Mouse (Mus musculus): Measurements from ENCODE around the gene Cachd1. TPM values are rescaled to one million over a fixed set of nuclear protein-coding genes. Genes with fewer than 3 reads are reported as not detected.

Gene Cachd1
- polyA plus RNA-seq, 1 experiment from 2014 or later: 24.5 TPM

GRCm38 (mm10) chr4:100886743-100887416 lies 110.4 kb downstream of the Cachd1 start:
- no peak for DNase-seq (ENCODE audit: low spot score)
- Histone ChIP-seq H3K4me3 (0 out of 2 replicates have a peak overlapping the region, but pooled peaks have one; percentile 34), H3K4me1 (peaks cover 51% of the 10 kb centered on the region)

GRCm38 (mm10) chr4:100890106-100890970 lies 113.9 kb downstream of the Cachd1 start:
- Histone ChIP-seq H3K36me3 (replicated peaks) (no peaks in the 10 kb centered on the region), H3K4me1 (peaks cover 45% of the 10 kb centered on the region), H3K4me3 (no peak overlapping the region), H3K27ac (replicated peaks) (no peak overlapping the region), H3K27me3 (replicated peaks; ENCODE audit: low read depth, poor library complexity, severe bottlenecking) (no peaks in the 10 kb centered on the region), H3K9me3 (no peaks in the 10 kb centered on the region)
- 46% methylated on average over 7 of the region's 7 CpGs for WGBS
- DNase-seq (ENCODE audit: low spot score): no peak

More at GRCm38 (mm10) chr4:100886743-100887416, 110.4 kb downstream of the Cachd1 start:
- Histone ChIP-seq H3K9me3 (no peaks in the 10 kb centered on the region), H3K27ac (replicated peaks) (peak overlapping the region; percentile 81), H3K27me3 (replicated peaks; ENCODE audit: low read depth, poor library complexity, severe bottlenecking) (no peaks in the 10 kb centered on the region), H3K36me3 (replicated peaks) (peaks cover 5% of the 10 kb centered on the region)
- 91% methylated on average over 8 of the region's 8 CpGs for WGBS

DNA sequence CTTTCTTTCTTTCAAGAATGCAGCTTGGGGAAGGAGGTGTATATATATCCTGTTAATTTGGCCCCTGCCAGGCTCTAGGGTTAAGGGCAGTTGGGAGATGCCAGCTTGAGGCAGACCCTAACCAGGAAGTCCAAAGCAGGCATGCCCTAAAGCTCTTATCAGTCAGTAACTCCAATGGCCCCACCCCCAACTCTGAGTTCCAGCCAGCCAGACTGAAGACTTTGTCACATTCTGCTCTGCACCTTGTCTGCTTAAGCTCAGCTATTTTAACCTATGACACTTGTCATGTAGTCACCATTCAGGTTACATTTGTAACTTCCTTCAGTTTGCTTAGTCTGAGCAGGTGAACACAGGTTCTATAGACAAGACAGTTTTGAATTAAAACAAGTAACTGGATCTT lies 117.3 kb downstream of the Cachd1 start:
- H3K4me1 ChIP-seq: peaks cover 21% of the 10 kb centered on the region
- no peak overlapping the region for H3K4me3 ChIP-seq
- DNase-seq (ENCODE audit: low spot score): no peak
- H3K36me3 ChIP-seq (replicated peaks): peaks cover 10% of the 10 kb centered on the region
- H3K27ac ChIP-seq (replicated peaks): no peak overlapping the region
- H3K27me3 ChIP-seq (replicated peaks; ENCODE audit: low read depth, poor library complexity, severe bottlenecking): no peaks in the 10 kb centered on the region
- no peaks in the 10 kb centered on the region for H3K9me3 ChIP-seq

- H3K4me3 ChIP-seq: no peak overlapping the region
- no peaks in the 10 kb centered on the region for H3K9me3 ChIP-seq
- H3K4me1 ChIP-seq: peaks cover 18% of the 10 kb centered on the region
- DNase-seq (ENCODE audit: low spot score): no peak
- H3K27me3 ChIP-seq (replicated peaks; ENCODE audit: low read depth, poor library complexity, severe bottlenecking): no peaks in the 10 kb centered on the region
- peaks cover 14% of the 10 kb centered on the region for H3K36me3 ChIP-seq (replicated peaks)
- 76% methylated on average over 2 of the region's 2 CpGs for WGBS
- no peak overlapping the region for H3K27ac ChIP-seq (replicated peaks)
Measured at GRCm38 (mm10) chr4:100894142-100894541, 117.7 kb downstream of the Cachd1 start.

GRCm38 (mm10) chr4:100896260-100897010 lies 120.0 kb downstream of the Cachd1 start:
- Histone ChIP-seq H3K4me1 (no peaks in the 10 kb centered on the region), H3K36me3 (replicated peaks) (peaks cover 18% of the 10 kb centered on the region), H3K9me3 (no peaks in the 10 kb centered on the region), H3K27ac (replicated peaks) (no peak overlapping the region), H3K27me3 (replicated peaks; ENCODE audit: low read depth, poor library complexity, severe bottlenecking) (no peaks in the 10 kb centered on the region), H3K4me3 (no peak overlapping the region)
- no peak for DNase-seq (ENCODE audit: low spot score)
- WGBS: 88% methylated on average over 8 of the region's 8 CpGs

DNA sequence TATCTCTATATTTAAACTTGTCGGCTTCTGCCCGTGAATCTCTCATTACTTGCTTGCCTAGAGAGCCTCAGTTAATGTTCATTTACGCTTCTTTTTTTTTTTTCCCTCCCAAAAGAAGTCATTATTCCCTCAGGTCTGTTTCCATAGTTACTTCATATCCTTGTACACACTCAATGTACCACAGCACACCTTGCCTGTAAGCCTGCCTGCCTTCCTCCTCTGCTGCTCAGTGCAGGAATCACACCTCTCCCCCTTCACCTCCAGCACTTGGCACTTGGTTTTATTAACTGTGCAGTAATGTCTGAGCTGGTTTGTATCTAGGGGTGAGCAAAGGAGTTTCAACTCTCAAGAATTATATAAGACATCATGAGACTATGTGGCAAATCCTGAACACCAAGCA lies 121.5 kb downstream of the Cachd1 start:
- Histone ChIP-seq H3K27me3 (replicated peaks; ENCODE audit: low read depth, poor library complexity, severe bottlenecking) (no peaks in the 10 kb centered on the region), H3K36me3 (replicated peaks) (peaks cover 18% of the 10 kb centered on the region), H3K27ac (replicated peaks) (no peak overlapping the region), H3K4me1 (no peaks in the 10 kb centered on the region), H3K9me3 (no peaks in the 10 kb centered on the region), H3K4me3 (no peak overlapping the region)
- WGBS: 94% methylated on average over 3 of the region's 3 CpGs
- no peak for DNase-seq (ENCODE audit: low spot score)

GRCm38 (mm10) chr4:100909694-100910340 lies 133.3 kb downstream of the Cachd1 start:
- WGBS: 69% methylated on average over 9 of the region's 9 CpGs
- H3K27me3 ChIP-seq (replicated peaks; ENCODE audit: low read depth, poor library complexity, severe bottlenecking): no peaks in the 10 kb centered on the region
- H3K27ac ChIP-seq (replicated peaks): no peak overlapping the region; the same call in 1 of the 2 replicates
- DNase-seq (ENCODE audit: low spot score): no peak
- H3K4me3 ChIP-seq: no peak overlapping the region
- H3K9me3 ChIP-seq: no peaks in the 10 kb centered on the region
- peaks cover 57% of the 10 kb centered on the region for H3K4me1 ChIP-seq
- no peaks in the 10 kb centered on the region for H3K36me3 ChIP-seq (replicated peaks)

DNA sequence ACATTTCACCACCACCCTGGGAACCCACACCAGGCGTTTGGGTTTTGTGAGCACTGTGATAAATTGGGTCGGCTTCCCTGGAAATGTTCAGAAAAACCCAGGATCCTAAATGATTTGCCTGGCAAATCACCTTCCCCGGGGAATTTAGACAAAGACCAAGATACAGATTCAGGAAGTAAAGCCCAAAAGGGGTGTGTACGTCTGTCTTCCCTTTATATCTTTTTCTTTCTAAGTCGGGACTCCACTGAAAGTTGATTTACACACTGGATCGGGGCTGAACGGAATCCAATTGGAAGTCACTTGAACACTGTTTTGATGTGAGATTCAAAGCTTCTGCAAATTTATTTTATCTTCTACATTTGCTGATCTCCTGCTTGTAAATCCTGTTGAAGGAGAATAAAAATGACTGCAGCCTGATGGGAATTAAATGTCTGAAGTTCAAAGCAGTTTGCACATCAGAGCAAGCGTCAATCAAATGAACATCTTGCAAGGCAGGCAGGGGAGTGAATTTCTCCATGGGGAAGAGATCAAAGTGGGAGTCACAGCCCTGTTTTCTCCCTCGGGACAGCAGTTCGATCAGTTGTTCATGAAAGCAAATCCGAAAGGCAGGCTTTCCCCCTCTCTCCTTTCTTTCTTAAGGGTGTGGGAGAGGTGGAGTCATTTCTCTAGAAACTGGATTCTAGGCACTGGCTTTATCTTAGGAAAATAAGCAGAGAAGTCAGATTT lies 134.3 kb downstream of the Cachd1 start:
- Histone ChIP-seq H3K4me3 (no peak overlapping the region; the same call in 1 of the 2 replicates), H3K36me3 (replicated peaks) (0 out of 2 replicates have a peak, but pooled peaks cover 2% of the 10 kb centered on the region), H3K27me3 (replicated peaks; ENCODE audit: low read depth, poor library complexity, severe bottlenecking) (no peaks in the 10 kb centered on the region), H3K4me1 (peaks cover 57% of the 10 kb centered on the region), H3K27ac (replicated peaks) (no peak overlapping the region), H3K9me3 (no peaks in the 10 kb centered on the region)
- no peak for DNase-seq (ENCODE audit: low spot score)
- WGBS: 27% methylated on average over 11 of the region's 11 CpGs

- Histone ChIP-seq H3K36me3 (replicated peaks) (0 out of 2 replicates have a peak, but pooled peaks cover 3% of the 10 kb centered on the region), H3K4me1 (peaks cover 57% of the 10 kb centered on the region), H3K4me3 (no peak overlapping the region), H3K27me3 (replicated peaks; ENCODE audit: low read depth, poor library complexity, severe bottlenecking) (no peaks in the 10 kb centered on the region), H3K27ac (replicated peaks) (peak overlapping the region; percentile 48), H3K9me3 (no peaks in the 10 kb centered on the region)
- WGBS: 15% methylated on average over 3 of the region's 3 CpGs
- no peak for DNase-seq (ENCODE audit: low spot score)
Measured at GRCm38 (mm10) chr4:100911658-100912057, 135.2 kb downstream of the Cachd1 start.

DNA sequence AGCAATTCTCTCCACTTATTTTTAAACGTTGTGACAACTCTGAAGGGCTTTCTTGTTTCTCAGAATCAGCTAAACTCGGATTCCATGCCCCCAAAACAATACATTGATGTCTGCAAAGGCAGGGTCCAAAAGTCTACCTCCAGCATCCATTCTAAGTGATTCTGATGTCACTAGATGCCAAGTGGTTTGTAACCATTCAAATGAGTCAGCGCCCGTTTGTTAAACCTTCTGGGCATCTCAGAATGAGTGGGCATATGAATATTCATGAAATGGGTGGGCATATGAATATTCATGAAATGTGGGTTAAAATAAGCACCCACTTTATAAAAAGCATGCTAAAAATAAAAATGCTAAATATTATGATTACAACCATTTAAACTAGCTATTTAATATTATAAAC lies 137.2 kb downstream of the Cachd1 start:
- DNase-seq (ENCODE audit: low spot score): no peak
- Histone ChIP-seq H3K4me1 (peaks cover 46% of the 10 kb centered on the region), H3K4me3 (no peak overlapping the region), H3K36me3 (replicated peaks) (peaks cover 16% of the 10 kb centered on the region), H3K27me3 (replicated peaks; ENCODE audit: low read depth, poor library complexity, severe bottlenecking) (no peaks in the 10 kb centered on the region), H3K27ac (replicated peaks) (no peak overlapping the region), H3K9me3 (no peaks in the 10 kb centered on the region)
- 81% methylated on average over 4 of the region's 4 CpGs for WGBS

DNA sequence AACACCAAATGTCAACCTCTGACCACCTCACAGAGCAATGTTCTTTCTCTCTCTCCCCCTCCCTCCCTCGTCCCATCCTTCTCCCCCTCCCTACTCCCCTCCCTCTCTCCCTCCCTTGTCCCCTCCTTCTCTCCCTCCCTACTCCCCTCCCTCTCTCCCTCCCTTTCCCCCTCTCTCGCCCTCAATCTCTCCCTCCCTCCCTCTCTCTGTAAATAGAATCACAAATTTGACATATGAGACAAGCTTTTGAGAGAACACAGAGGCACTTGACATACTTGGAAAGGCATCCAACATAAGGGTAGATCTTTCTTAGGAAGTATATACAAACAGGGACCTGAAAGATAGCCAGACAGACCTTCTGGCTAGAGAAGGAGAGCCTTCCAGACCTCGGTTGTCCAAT lies 138.1 kb downstream of the Cachd1 start:
- Histone ChIP-seq H3K9me3 (no peaks in the 10 kb centered on the region), H3K4me3 (no peak overlapping the region), H3K27ac (replicated peaks) (no peak overlapping the region), H3K4me1 (peaks cover 37% of the 10 kb centered on the region), H3K27me3 (replicated peaks; ENCODE audit: low read depth, poor library complexity, severe bottlenecking) (no peaks in the 10 kb centered on the region), H3K36me3 (replicated peaks) (peaks cover 24% of the 10 kb centered on the region)
- DNase-seq (ENCODE audit: low spot score): no peak
- WGBS: 38% methylated on average over 3 of the region's 3 CpGs
